Mouse (Mus musculus) thymus, adult 2 months (tissue): ENCODE results near the gene Tbx5. TPM values are rescaled to one million over a fixed set of nuclear protein-coding genes. Genes with fewer than 3 reads are reported as not detected.

Experiments
- DNase-seq: peaks from one replicate; pipeline ENCODE4 v3.0.0; 2021
- H3K27ac ChIP-seq: fragments of 200-500 bp; 2 replicates; pipeline ENCODE4 v1.5.1; 2012; ENCODE audit warnings: low read length, control low read depth; ENCODE audit not compliant: control insufficient read depth, insufficient read depth
- H3K27me3 ChIP-seq: fragments of 200-500 bp; 2 replicates; pipeline ENCODE4 v1.6.1; 2012; ENCODE audit warnings: mild to moderate bottlenecking, low read length, moderate library complexity, mixed read lengths; ENCODE audit not compliant: control insufficient read depth, insufficient read depth
- H3K36me3 ChIP-seq: fragments of 200-500 bp; 2 replicates; pipeline ENCODE4 v1.6.1; 2012; ENCODE audit warnings: mild to moderate bottlenecking, low read length, moderate library complexity; ENCODE audit not compliant: control insufficient read depth, insufficient read depth
- H3K4me1 ChIP-seq: fragments of 200-500 bp; replicated peaks from 2 replicates; pipeline ENCODE4 v1.6.1; 2012; ENCODE audit warnings: low read length; ENCODE audit not compliant: control insufficient read depth, insufficient read depth
- H3K4me3 ChIP-seq: fragments of 200-500 bp; 2 replicates; pipeline ENCODE4 v1.5.1; 2012; ENCODE audit warnings: mild to moderate bottlenecking, low read length, control low read depth, moderate library complexity; ENCODE audit not compliant: control insufficient read depth, insufficient read depth
- CTCF ChIP-seq: fragments of 200-500 bp; IDR thresholded peaks from 2 replicates; pipeline ENCODE4 v1.5.1; 2012; ENCODE audit warnings: mild to moderate bottlenecking, control low read depth, low read length, moderate library complexity, borderline replicate concordance; ENCODE audit not compliant: control insufficient read depth, poor library complexity, insufficient read depth; ENCODE audit errors: extremely low read depth
- POLR2A ChIP-seq: fragments of 200-500 bp; IDR thresholded peaks from 2 replicates; pipeline ENCODE4 v1.6.1; 2012; ENCODE audit warnings: mild to moderate bottlenecking, low read length, control low read depth, moderate library complexity; ENCODE audit not compliant: control insufficient read depth, poor library complexity, insufficient read depth; ENCODE audit errors: extremely low read depth
- WGBS: fragments of 180-500 bp; shearing (Covaris S2); methylation state at CpG from one replicate; pipeline ENCODE4 v1.1.7; 2018; 5-methylcytosine and 5-hydroxymethylcytosine counted together
- polyA plus RNA-seq: library from polyadenylated mRNA; depleted of rRNA; stranded (reverse); fragments of >200 nt; gene quantifications from 2 replicates; pipeline ENCODE4 v1.2.3, GENCODE M21; 2012

Tbx5 gene
- polyA plus RNA-seq, 1 experiment, result 1.7 TPM

DNA sequence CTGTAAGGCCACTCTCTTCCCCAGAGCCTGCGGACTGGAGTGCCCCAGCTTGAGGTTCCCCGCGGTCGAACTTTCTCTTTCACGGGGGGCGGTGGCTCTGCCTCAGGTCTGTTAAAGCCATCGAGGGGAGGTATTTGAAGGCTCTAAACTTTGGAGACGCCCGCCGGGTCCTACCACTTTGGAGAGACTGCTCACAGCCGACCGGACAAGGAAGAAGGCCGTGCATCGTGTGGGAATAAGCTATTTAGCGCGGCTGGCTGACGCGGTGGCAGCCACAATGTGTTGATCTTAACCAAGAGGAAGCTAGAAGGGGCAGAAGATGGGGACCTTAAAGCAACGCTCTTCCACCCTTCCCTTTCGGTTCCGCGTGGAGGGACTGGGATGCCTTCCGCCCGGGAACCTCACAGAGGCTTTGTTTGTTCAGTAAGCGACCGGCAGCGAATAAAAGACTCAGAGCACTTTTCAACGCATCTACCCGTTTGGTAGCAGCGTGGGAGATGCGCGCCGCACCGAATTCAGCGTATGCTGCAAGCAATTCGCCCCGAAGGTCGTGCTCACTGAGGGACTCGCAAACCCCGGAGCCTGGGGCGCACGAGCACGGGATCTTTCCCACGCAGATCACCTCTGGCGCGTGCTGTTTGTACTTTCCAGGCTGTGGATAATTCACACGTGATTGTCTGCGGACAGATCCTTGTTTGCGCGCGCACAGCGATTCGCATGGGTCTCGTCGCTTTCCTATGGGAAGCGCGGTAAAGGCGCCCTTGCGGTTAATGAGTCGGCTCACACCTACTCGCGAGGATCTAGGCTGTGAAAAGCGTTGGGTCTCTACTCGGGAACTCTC, 28.8 kb upstream of the Tbx5 start:
- WGBS, result 5% methylated on average over 64 of the region's 64 CpGs
- Histone ChIP-seq H3K36me3 (no peaks in the 10 kb centered on the region), H3K27me3 (peaks cover 14% of the 10 kb centered on the region; the same call in 1 of the 2 replicates), H3K4me3 (no peak overlapping the region), H3K27ac (no peak overlapping the region), H3K4me1 (no peaks in the 10 kb centered on the region)
- TF ChIP-seq CTCF (no peak), POLR2A (no peak)
- DNase-seq, result no peak

DNA sequence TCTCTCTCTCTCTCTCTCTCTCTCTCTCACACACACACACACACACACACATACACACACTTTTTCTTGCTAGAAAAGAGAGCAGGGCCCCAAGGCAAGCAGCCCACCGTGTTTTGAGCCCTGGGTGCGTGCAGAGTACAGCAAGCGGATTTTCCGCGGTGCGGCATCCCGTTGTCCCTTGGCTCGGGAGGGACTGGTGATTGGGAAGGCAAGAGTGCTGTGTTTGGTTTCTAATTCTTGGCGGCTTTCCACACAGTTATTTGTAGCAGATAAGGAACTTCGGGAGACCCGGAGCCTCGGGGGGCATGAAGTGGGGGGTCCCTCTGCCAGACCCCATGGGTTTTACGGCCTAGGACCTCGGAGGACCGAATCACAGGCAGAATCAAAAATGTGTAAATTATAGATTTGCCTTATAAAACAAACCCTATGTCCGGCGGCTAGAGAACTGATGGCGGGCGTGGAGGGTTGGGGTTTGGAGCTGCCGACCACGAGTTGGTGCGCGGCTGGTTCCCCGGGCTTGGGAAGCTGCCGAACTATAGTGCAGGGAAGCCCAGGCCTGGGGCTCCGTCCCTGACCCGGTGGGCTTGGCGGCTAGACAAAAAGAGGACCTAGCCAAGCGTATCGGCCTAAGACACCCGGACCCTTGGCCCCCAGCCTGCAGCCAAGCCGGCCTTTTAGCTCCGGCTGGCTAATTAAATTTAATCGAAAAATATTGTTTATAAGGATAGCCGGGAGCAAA, 28.0 kb upstream of the Tbx5 start:
- Histone ChIP-seq H3K27ac (no peak overlapping the region), H3K4me1 (no peaks in the 10 kb centered on the region), H3K27me3 (peaks cover 12% of the 10 kb centered on the region; the same call in 1 of the 2 replicates), H3K4me3 (no peak overlapping the region), H3K36me3 (no peaks in the 10 kb centered on the region)
- WGBS, result 10% methylated on average over 35 of the region's 35 CpGs
- TF ChIP-seq CTCF, result no peak
- no peak for TF ChIP-seq POLR2A
- no peak for DNase-seq

DNA sequence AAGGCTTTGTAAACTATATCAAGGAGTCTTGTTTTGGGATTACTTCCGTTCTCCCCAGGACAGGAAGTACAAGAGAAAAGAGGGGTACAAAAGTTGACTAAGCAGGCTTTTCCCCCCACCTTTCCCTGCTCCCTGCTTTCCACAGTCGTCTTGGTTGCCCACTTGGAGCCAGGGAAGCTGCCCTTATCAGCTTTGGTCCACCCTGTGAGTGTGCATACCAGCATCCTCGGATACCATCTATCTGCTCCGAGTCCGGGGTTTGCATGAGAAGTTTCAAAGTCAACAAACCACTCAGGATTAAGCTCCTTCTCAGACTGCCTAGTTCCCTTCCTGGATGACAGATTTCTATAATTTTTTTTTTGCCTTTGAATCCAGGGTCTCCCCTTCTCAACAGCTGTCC, 26.8 kb upstream of the Tbx5 start:
- H3K4me3 ChIP-seq, result no peak overlapping the region
- TF ChIP-seq POLR2A (no peak), CTCF (no peak)
- H3K27ac ChIP-seq, result no peak overlapping the region
- no peak for DNase-seq
- 8% methylated on average over 5 of the region's 5 CpGs for WGBS
- H3K36me3 ChIP-seq, result no peaks in the 10 kb centered on the region
- H3K4me1 ChIP-seq, result no peaks in the 10 kb centered on the region
- H3K27me3 ChIP-seq, result peaks cover 12% of the 10 kb centered on the region; the same call in 1 of the 2 replicates

DNA sequence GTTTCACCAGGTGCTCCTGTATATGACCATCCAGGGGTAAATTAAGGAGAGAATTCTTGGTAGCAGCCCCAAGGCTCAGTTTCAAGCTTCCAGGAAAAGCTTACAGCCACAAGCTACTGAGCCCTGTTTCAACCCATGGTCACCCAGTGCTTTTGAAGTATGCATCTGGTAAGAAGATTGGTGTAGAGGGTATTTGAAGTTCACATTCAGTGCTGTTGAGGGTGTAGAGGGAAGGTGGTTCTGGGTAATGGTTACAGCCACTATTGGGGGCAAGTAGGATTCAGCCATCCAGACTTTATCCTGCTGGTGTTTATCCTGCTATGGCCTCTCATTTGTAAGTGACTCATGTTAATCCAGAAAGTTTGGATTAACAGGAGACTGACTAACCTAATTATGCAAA, 26.0 kb upstream of the Tbx5 start:
- H3K4me1 ChIP-seq, result no peaks in the 10 kb centered on the region
- H3K36me3 ChIP-seq, result no peaks in the 10 kb centered on the region
- no peak for DNase-seq
- H3K27ac ChIP-seq, result no peak overlapping the region
- TF ChIP-seq POLR2A (no peak), CTCF (no peak)
- peaks cover 12% of the 10 kb centered on the region; the same call in 1 of the 2 replicates for H3K27me3 ChIP-seq
- no peak overlapping the region for H3K4me3 ChIP-seq

DNA sequence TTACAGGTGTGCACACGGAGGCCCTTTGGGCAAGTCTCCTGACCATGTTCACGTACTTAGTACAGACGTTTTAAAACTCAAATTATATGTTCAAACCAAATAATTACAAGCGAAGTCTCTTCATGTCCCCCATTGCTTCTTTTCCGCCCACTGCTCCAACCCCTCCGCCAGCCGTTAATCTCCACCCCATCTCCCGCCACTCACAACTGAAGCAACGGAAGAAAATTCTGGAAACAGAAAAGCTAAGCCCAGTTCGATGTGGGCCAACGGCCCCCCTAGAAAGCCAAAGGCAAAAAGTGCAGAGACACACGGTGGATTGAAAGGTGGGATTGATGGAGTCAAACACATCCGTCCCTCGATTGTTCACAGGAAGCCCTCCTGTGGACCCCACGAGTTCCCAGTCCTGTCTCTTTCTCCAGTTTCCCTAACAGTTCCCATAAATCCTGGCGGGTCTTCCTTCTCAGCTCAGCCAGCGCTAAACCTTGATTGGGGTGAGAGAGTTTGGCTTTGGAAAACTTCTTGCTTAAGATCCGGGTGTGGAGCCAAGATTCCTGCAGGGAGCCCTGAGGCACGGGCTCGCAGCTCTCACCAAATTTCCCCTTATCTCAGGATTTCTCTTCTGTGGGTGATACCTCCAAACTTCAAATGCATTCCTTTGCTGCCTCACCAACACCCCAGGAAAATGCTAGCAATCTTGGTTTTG, 24.8 kb upstream of the Tbx5 start:
- Histone ChIP-seq H3K4me1 (no peaks in the 10 kb centered on the region), H3K27ac (no peak overlapping the region), H3K27me3 (peaks cover 12% of the 10 kb centered on the region; the same call in 1 of the 2 replicates), H3K4me3 (no peak overlapping the region), H3K36me3 (no peaks in the 10 kb centered on the region)
- DNase-seq, result no peak
- TF ChIP-seq CTCF (no peak), POLR2A (no peak)
- WGBS, result 13% methylated on average over 20 of the region's 20 CpGs

DNA sequence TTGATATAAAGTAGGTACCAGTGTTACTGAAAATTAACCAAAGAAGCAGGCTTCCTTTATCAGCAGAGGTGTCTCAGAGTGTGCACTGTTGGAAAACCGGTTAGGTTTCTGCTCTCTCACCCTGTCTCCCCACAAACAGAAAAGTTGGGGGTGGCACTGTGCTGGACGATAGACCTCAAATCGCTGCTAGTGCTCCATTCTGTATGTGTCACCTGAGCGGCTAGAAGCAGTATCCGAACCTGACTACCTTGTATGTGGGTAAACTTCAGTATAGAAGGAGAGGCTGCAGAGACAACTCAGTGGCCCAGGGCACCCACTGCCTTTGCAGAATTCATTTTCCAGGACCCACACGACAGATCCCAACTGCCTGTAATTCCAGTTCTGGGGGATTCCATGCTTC, 23.8 kb upstream of the Tbx5 start:
- TF ChIP-seq POLR2A, result no peak
- no peak for TF ChIP-seq CTCF
- H3K27me3 ChIP-seq, result peaks cover 6% of the 10 kb centered on the region; the same call in 1 of the 2 replicates

More for the DNA sequence above, 23.8 kb upstream of the Tbx5 start:
- no peak overlapping the region for H3K27ac ChIP-seq
- H3K4me1 ChIP-seq, result no peaks in the 10 kb centered on the region
- H3K36me3 ChIP-seq, result no peaks in the 10 kb centered on the region
- no peak overlapping the region for H3K4me3 ChIP-seq
- DNase-seq, result no peak
- 54% methylated on average over 6 of the region's 6 CpGs for WGBS
